Mouse (Mus musculus): ENCODE measurements at regions not wholly inside any gene's neighbourhood (a gene's known extent, or its start where the extent isn't known, plus 50 kb on each side); places are given as distances from the start of the nearest gene placed in this dataset.

- TF ChIP-seq CTCF (IDR thresholded peaks at IDR 0.05; ENCODE audit: borderline replicate concordance, insufficient read depth, low read length) (no peak), POLR2A (IDR thresholded peaks at IDR 0.05; ENCODE audit: low read depth, low read length) (no peak)
Measured at GRCm38 (mm10) chr19:14162773-14163172, 249.4 kb downstream of the Olfr1505 start.
